Mouse (Mus musculus) liver (tissue): ENCODE measurements around the gene Plxnb1.
"Not testable (repeated sequence)": the region's sequence is repeated elsewhere in the genome, so short reads cannot be mapped to it uniquely, and the experiment has no call there.

Source experiments
- DNase-seq: peaks from one replicate; pipeline ENCODE4 v3.0.0-alpha.2; 2020; ENCODE audit warnings: mixed read lengths

The Plxnb1 gene

DNA sequence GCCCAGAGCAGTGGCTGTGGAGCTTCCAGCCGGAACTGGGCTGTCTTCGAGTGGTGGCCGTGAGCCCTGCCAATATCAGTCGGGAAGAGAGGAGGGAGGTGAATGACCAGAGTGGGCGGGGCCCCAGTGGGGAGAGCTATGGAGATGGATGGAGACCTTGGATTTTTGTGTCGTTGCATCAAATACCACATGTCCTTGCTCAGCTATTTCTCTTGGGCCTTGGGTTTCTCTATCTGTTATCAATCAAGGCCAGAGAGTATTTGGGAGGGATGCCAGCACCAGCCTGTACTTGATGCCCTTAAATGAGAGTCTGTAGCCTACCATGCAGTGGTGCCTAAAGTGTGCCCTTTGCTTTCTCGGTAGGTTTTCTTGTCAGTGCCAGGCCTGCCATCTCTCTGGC, 8.1 kb downstream of the Plxnb1 start:
- DNase-seq: no peak

DNA sequence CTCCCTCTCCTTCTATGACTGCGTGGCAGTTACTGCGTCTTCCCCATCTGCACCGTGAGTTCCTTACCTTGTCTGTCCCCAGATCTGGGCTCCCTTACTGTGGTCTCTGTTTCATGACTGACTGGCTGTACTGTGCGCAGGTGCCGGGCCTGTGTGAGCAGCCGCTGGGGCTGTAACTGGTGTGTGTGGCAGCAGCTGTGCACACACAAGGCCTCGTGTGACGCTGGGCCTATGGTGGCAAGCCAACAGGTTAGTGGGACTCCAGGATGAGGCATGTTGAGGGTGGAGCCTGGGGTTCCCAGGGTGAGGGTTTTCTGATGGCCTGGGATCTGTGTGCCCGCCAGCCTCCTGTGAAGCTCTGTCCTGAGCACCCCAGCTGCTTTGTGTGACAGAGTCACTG, 8.9 kb downstream of the Plxnb1 start:
- no peak for DNase-seq

DNA sequence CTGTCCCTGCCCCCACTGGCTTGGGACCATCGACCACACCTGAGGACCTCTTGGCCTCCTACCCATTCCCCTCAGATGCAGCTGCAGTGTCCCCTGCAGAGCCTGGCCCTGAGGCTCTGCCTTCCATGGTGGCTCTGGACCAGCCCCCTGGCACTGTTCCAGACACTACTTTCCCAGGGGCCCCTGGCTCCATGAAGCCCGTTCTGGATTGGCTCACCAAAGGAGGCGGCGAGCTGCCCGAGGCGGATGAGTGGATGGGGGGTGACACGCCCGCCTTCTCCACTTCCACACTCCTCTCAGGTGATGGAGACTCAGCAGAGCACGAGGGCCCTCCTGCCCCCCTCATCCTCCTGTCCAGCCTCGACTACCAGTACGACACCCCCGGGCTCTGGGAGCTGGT, 9.8 kb downstream of the Plxnb1 start:
- DNase-seq: no peak

DNA sequence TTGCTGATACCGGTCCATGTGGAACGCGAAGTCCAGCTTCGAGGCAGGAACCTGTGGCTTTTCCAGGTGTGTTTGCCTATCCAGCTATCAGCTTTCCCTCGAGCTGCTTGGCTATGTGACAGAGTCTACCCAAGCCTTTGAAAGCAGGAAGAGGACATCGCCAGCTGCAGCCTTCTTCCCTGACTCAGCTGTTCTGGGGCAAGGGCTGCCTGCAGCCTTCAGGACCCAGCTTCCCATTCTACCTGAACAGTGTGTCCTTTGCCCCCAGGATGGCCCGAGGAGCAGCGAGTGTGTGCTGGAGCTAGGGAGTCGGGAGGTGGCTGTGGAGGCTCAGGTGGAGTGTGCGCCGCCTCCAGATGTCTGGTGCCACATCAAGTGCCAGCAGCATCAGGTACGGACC, 10.5 kb downstream of the Plxnb1 start:
- no peak for DNase-seq

DNA sequence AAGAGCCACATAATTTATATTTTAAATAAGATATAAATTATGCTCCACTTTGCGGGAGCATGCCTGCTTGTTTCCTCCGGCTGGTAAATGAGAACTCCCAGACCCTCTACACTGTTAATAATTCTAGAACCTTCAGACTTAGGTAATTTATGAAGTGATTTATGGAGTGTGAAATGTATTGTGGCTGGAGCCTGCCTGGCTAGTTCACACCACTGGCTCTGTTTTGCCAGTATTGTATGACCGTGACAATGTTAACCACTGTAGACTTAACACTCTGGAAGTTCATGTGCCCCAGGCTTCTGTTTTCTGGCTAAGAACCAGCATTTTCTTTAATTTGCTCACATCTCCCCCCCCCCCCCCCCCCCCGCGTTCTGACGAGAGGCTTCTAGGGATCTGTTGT, 12.2 kb downstream of the Plxnb1 start:
- DNase-seq: no peak

DNA sequence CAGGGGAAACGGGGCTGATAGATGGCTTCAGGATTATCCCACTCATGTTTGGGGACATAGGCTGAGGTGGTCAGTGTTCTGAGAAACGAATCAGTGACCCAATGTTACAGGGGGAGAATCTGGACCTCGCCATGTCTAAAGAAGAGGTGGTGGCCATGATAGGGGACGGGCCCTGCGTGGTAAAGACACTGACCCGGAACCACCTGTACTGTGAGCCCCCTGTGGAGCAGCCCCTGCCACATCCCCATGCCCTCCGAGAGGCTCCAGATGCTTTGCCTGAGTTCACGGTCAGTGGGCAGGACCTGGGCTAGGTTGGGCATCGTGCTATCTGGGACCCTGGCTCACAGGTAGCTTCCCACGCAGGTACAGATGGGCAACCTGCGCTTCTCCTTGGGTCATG, 15.1 kb downstream of the Plxnb1 start:
- no peak for DNase-seq

DNA sequence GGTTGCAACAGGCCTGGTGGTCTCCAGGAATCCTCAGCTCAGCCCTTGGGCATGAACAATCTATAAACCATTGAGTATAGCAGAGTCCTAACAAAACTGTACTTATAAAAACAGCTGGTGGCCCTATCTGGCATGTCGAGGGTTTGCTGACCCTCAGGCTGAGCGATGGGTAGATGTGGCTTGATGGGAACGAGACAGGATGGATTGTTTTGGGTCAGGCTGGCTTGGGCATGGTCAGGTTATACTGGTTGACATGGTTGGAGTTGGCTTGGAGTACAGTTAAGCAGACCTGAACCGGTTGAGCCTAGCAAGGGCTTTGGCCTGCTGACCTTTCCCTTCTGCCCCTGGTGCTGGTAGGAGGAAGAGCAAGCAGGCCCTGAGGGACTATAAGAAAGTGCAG, 15.9 kb downstream of the Plxnb1 start:
- no peak for DNase-seq

DNA sequence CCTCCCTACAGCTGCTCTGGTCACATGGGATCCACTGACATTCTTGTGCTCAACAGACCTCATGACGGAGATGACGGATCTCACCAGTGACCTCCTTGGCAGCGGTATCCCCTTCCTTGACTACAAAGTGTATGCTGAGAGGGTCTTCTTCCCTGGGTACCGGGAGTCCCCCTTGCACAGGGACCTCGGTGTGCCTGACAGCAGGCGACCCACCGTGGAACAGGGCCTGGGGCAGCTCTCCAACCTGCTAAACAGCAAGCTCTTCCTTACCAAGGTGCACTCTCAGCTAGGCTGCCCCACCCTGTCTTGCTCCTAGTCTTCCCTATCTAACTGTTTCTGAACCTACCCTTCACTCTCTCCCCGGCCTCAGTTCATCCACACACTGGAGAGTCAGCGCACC, 16.4 kb downstream of the Plxnb1 start:
- no peak for DNase-seq

DNA sequence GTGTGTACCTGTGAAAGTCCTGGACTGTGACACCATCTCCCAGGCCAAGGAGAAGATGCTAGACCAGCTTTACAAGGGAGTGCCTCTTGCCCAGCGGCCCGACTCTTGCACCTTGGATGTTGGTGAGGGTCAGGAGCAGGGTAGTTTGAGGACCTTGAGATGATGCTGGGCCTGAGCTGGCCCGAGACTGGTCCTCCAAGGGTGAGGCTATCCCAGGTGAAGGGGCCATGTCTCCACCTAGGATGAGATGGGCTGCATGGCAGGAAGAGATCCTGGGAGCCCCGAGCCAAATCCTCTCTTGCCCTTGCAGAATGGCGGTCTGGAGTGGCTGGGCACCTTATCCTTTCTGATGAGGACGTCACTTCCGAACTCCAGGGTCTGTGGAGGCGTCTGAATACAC, 18.1 kb downstream of the Plxnb1 start:
- DNase-seq: no peak

DNA sequence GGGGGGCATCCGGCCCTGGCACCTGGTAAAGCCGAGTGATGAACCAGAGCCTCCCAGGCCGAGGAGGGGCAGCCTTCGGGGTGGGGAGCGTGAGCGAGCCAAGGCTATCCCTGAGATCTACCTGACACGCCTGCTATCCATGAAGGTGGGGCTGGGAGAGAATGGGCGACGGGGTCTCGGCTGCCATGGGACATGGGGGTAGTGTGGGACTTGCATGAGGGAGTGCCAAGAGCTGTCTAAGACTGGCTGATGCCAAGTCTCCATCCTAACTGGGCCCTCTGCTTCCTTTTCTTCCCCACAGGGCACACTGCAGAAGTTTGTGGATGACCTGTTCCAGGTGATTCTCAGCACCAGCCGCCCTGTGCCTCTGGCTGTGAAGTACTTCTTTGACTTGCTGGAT, 19.1 kb downstream of the Plxnb1 start:
- DNase-seq: no peak

DNA sequence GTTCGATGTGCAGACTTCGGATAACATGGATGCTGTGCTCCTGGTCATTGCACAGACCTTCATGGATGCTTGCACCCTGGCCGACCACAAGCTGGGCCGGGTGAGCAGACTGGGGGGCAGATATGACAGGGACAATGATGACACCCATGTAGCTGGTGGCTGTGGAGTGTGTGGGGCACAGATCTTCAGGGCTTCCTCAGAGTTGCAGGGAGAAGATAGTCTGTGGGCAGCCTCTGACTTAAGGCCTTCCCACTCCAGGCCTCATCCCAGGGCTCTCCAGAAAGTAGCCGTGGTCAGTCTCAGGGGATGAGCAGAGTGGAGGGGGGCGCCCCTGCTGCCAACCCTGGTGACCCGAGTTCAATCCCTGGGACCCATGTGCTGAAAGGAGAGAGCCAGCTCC, 19.7 kb downstream of the Plxnb1 start:
- no peak for DNase-seq

DNA sequence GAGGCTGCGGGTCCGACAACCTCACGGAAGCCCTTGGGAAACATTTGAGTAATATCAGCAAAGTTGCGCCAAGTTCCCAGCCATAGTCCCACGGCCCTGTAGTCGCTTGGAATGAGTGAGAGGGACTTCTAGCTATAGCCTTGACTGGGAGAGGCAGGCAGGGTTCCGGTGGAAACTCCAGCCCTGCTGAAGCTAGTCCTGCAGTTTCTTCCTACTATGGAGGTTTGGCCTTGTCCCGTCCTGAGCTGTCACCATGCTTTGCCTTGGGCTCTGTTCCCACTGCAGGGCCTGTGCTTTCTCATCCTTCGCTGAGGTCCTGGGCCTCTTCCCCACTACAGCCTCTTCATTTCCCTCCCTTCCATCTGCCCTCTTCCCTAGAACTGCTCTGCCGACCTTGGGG, 21.0 kb downstream of the Plxnb1 start:
- no peak for DNase-seq

DNA sequence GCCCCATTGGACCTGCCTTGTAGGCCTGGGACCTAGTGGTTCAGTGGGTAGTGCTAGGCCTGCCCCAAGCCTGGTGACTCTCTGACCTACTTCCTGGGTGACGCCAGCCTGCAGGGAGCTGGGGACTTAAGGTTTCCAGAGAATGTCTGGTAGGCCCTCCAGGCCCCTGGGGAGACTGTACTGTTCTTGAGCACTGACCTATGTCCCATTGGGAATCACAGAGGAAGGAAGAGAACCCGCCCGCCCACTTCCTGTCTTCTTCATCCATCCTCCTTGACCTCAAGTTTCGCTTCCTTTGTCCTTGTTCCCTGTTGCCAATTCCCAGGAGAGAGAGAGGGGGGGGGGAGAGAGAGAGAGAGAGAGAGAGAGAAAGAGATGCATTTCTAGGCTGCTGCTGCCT, 22.9 kb downstream of the Plxnb1 start:
- no peak for DNase-seq

DNA sequence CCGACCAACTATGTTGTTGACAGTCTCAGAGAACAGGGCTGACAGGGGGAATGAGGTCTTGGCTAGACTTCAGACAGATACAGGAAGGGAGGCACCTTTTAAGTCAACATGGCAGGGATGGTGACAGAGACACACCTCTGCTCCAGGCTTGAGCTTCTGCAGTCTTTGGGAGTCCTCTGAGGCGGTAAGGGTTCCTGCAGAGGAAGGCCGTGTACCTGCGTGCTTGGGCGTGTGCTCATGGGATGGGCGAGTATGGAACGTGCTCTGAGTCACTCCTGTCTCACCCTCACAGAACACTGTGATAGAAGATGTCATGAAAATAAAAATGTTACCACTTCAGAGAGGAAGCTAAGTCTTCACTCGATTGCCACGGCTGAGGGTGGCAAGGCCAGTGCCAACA, 24.4 kb downstream of the Plxnb1 start:
- DNase-seq: no peak

DNA sequence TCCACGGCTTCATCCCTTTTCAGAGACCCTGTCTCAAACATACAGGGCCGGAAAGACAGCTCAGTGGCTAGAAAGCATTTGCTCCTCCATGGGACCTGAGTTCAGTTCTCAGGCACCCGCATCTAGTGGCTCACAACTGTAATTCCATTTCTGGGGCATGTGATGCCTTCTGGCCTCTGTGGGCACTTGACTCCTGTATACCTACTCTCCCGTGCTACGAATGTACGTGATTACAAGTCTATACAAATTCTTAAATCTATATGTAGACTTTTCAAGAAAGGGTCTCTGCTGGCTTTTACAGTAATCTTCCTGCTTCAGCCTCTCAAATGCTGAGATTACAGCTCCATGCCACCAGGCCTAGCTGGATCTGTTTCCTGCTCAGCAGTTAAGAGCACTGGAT, 25.8 kb downstream of the Plxnb1 start:
- no peak for DNase-seq

DNA sequence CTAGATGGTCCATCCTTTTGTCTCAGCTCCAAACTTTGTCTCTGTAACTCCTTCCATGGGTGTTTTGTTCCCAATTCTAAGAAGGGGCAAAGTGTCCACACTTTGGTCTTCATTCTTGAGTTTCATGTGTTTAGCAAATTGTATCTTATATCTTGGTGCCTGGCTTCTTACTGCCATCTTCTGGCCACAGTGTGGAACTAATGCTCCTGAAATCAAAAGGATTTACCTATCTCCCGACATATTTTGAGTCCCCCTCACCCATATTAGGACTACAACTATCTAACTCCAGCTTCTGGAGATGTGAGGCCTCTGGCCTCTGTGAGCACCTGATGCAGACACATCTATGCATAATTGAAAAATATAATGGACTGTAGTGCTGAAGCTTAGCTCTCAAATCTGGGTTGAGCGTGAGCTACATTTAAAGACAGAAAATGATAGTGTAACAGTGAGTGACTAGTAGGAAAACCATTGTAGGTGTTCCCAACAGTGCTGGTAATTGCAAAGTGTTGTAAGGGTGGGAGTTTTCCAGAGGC, 27.4 kb downstream of the Plxnb1 start:
- DNase-seq: no peak

DNA sequence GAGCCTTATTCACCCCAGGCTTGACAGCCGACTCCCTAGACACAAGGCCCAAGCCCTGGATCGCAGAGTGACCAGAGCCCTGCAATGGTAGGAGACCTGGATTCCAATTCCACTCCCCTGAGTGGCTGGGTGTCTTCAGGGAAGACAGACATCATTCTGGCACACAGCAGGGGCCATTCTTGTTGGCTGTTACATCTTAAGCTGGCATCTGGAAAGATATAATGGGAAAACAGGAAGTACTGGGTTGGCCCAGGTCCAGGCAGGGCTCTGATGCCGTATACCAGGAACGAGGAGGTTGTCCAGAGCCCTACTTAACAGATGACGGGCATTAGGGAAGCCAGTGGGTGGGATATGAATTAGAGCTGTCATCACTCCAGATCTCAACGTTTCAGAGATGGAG, 28.1 kb downstream of the Plxnb1 start:
- DNase-seq: no peak

DNA sequence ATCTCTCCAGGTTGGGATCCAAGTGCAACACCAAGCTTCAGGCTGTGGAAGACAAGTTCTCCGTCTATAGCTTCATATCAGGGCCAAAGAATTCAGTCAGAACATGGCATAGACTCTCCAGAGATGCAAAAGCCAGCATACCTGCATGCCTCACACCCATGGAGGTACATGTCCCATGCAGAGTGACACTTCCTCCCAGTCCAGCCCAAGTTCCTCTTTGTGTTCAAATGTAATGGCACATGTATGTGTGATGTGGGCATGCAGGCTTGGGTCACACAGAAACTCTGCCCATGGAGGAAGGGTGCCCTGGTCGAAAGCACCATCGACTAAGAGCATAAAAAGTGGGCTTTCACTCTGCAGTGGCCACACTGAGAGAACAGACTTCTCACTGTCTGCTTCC, 29.0 kb downstream of the Plxnb1 start:
- no peak for DNase-seq

DNA sequence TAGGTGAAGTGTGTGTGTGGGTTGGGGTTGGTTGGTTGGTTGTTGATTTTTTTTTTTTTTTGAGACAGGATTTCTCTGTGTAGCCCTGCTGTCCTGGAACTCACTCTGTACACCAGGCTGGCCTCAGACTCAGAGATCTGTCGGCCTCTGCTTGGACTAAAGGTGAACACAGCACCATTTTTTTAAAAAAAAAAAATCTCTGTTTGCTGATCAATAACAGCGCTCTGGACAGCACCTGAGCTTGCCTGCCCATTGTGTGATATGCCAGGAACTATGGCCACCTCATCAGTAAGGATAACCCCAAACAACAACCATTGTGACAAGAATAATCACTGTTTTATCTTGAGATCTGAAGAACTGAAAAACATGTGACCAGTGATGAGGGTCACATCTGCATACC, 29.9 kb downstream of the Plxnb1 start:
- no peak for DNase-seq

DNA sequence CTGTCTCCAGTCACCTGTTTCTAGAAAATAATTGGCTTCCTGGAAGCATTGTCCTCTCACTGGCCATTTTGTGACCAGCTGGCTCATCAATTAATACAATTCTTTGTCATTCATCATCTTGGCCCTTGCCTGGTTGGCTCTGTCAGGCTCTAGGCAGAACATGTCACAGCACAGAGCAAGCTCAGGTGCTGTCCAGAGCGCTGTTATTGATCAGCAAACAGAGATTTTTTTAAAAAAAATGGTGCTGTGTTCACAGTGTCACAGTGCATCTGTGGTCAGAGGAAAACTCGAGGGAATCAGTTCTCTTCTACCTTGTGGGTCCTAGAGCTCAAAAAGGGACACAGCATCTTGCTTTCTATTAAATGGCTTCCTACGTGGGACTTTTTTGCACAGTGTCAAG, 30.3 kb downstream of the Plxnb1 start:
- no peak for DNase-seq

DNA sequence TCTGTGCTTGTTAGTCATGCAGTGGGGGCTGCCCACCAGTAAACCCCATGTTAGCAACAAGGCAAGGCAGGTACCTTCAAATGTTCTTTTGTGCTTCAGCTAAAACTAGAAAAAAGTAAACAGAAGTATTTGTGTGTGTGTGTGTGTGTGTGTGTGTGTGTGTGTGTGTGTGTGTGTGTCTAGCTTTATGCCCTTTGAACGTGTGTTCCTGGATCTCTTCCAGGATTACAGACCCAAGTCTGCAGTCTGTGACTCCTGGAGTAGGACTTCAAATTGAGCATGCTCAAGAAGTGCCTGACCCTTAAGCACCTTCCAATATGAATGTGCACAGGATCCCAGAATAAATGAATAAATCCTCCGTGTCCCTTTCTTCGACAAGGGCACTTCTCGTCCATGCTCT, 31.9 kb downstream of the Plxnb1 start:
- no peak for DNase-seq

DNA sequence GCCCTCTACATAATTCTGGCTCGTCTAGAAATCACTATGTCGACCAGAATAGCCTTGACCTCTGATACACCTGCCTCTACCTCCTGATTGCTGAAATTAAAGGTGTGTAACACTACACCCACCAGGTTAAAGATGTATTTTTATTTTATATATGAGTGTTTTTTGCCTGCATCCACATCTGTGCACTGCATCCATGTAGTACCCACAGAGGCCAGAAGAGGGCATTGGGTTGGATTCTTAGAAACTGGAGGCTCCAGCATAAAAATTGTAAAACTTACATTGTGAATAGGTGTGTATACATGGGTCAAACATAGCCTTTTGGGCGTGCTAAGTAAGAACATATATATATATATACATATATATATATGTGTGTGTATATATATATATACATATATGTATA, 33.0 kb downstream of the Plxnb1 start:
- no peak for DNase-seq

DNA sequence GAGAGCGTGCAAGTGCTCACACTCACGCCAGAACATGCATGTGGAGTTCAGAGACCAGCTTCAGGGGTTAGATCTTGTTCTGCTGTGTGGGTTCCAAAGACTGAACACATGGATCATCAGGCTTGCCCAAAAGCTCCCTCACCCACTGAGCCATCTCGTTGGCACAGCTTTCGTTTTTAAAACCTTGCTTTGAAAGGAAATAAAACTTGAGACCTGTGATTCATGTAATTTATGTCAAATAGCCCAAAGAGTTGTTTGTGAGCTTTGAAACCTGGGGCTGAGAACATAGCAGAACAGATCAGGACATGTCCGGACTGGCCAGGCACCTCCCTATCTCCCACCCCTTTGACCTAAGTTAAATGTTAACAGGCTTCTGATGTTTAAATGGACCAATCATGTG, 34.9 kb downstream of the Plxnb1 start:
- DNase-seq: no peak

DNA sequence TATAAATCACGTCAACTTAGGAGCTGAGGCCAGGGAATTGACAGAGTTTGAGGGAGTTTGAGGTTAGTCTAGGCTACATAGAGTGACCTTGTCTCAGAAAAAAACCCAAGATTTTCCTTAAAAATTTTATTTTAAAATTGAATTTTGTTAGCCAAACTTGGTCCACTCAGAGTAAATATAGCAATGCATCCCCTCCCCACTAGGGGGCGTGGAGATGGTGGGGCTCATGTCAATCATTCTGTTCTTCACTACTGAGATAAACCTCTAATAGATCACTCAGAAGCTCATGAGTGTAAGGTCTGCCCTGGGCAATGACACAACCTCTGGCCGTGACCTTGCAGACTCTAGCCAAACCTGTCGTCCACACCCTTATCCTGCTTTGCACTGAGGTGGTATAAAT, 45.2 kb downstream of the Plxnb1 start:
- not testable (repeated sequence) for DNase-seq

DNA sequence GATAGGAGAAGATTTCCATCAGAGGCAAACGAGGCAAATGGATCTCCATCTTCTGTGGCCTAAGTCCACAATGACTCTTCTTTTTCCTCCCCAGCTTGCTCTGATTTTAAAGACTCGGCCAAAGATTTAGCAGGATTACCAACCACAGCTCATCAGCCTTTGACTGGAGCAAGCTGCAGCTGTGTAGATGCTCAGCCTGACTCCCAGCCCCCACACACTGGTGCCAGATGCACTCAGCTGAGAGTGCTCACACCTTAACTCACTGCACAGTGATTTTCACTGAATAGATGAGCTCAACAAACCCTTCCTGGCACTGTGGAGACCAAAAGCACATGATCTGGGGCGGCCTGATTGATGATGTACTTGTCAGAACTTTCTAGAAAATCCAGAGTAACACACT, 66.8 kb downstream of the Plxnb1 start, which contains the start of gene Fbxw21:
Gene Fbxw21, minus strand, starts transcription at position 101 of the 400 bp plus-strand sequence.
- no peak for DNase-seq

DNA sequence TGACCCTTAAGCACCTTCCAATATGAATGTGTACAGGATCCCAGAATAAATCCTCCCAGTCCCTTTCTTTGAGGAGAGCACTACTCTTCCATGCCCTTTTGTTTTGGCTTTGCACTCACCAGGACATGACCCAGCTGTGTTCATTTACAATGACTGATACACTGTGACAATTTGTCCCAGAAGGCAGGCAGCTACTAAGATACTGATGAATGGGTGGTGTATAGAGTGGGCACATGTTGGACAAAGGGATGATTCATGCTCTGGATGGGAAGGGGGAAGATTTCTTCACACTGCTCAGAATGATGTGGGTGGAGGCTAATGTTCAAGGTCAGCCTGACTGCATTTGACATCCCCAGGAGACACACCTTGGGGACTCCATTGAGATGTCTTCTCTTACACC, 72.1 kb downstream of the Plxnb1 start:
- DNase-seq: no peak
